8 mouse cellular contexts compared by ENCODE assay signal in the genomic region with DNA sequence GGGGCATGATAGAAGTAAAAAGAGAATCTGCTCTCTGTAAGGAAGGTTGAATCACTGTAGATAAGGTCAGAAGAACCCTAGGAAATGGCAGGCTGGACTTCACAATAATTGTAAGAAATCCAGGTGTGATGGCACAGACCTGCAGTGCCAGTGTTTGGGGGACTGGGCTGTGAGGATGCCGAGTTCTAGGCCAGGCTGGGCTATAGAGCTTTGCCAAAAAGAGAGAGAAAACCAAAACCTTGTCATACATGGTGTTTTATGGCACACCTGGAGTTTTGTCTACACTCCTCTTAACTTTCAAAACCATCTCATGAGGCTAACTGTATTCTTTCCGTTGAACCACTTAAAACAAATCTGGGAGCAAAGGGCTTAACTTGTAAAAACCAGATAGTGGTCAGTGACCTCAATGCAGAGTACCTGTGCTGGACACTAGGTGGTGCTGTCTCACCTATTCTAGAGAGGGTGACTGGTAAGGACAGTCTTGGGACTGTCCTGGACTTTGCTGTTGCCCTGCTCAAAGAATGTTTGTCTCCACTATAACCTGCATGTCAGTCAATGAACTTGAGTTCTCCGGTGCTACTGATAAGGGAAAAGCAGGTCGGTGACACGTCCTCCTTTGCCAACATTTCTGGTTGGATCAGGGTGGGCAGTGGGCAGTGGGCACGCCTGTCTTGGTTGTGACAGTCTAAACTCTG. TPM values are rescaled to one million over a fixed set of nuclear protein-coding genes. Genes with fewer than 3 reads are reported as not detected.
DNase-seq lines count a peak whose midpoint lies in the region; ATAC-seq lines count a peak whose summit lies in the region.

No protein-coding gene starts in this region.

- no peaks in the 10 kb centered on the region for H3K36me3 ChIP-seq in forebrain, embryonic 14.5 days (ENCODE audit: control insufficient read depth, insufficient read depth, low read length)

- no peaks in the 10 kb centered on the region for H3K9me3 ChIP-seq in forebrain, embryonic 14.5 days (replicated peaks; ENCODE audit: control insufficient read depth, low read length)

- H3K9ac ChIP-seq in forebrain, embryonic 14.5 days (ENCODE audit: low read length), result no peak overlapping the region

- ATAC-seq in forebrain, embryonic 14.5 days, result peak; percentile 36
- peak; percentile 84 to 86 for ATAC-seq in hematopoietic stem cell, adult 5-6 weeks (replicated peaks in 1 of 2; ENCODE audit: insufficient read depth in 1 of 2, low FRiP score in 2 of 2, low TSS enrichment in 1 of 2, low read depth in 1 of 2, poor library complexity in 2 of 2, severe bottlenecking in 2 of 2)
- ATAC-seq in megakaryocyte, adult 5-6 weeks (ENCODE audit: poor library complexity, severe bottlenecking), result peak; percentile 88
- no peak for ATAC-seq in activated CD4-positive, CD25-positive, alpha-beta regulatory T cell, adult 4 months

- peak; percentile 7 for DNase-seq in MEL-GATA-1-ER (ENCODE audit: extremely low read depth, low read depth)
- DNase-seq in c-Kit-positive CD71-negative TER-119-negative erythroid progenitor cells, embryonic 14.5 days (ENCODE audit: low read depth), result peak; percentile 48
- DNase-seq in forebrain, embryonic 14.5 days (ENCODE audit: low spot score), result peak; percentile 73
- DNase-seq in layer of hippocampus, postnatal 14 days (ENCODE audit: low spot score in 2 of 2), result peak; percentile 34 to 62
- DNase-seq in right cerebral cortex, postnatal 25 days, result peak; percentile 29

- no peak overlapping the region for H3K4me2 ChIP-seq in forebrain, embryonic 14.5 days (ENCODE audit: low read length)

- WGBS in forebrain, embryonic 14.5 days, result 51% methylated on average over 6 of the region's 6 CpGs

- H3K4me1 ChIP-seq in forebrain, embryonic 14.5 days (ENCODE audit: control insufficient read depth, insufficient read depth, low read length), result peaks cover 30% of the 10 kb centered on the region

- no peak overlapping the region for H3K27ac ChIP-seq in forebrain, embryonic 14.5 days (ENCODE audit: low read depth, low read length)

- no peaks in the 10 kb centered on the region for H3K27me3 ChIP-seq in forebrain, embryonic 14.5 days (replicated peaks; ENCODE audit: control insufficient read depth, insufficient read depth, low read length)

- no peak overlapping the region for H3K4me3 ChIP-seq in forebrain, embryonic 14.5 days (ENCODE audit: low read depth, low read length)

RNA-seq across cellular contexts. Expression of a gene that starts 27.7 kb away (rescaled TPM):
- polyA plus RNA-seq in forebrain, embryonic 14.5 days (2014; fragmentation: Nextera tagmentation; extraction: Ambion mirVana), result 22.7 and 23.7 TPM in 2 replicates
- 1.7 and 3.5 TPM in 2 replicates for total RNA-seq in hematopoietic stem cell, adult 5-6 weeks (2017)
- under 1 TPM; 0.41 to 0.86 TPM for total RNA-seq in layer of hippocampus, postnatal 14 days (2021)
- not detected in 2 replicates for total RNA-seq in megakaryocyte, adult 5-6 weeks (2015)
- total RNA-seq in megakaryocyte, adult 5-6 weeks (2017), result 0.04 TPM in 1 of 2 replicates, not detected in the other
- not detected for polyA plus RNA-seq in activated CD4-positive, CD25-positive, alpha-beta regulatory T cell, adult 4 months (2017; shearing (Covaris generic))

Comparison
In these comparisons a context has a peak if more than half of its experiments do, and no peak if none do; other contexts are left out.
1. DNase-seq: peak in every context shown above with its lines; median percentile 73 in forebrain, embryonic 14.5 days; 48 in c-Kit-positive CD71-negative TER-119-negative erythroid progenitor cells, embryonic 14.5 days; 48 in layer of hippocampus, postnatal 14 days; 29 in right cerebral cortex, postnatal 25 days; 7 in MEL-GATA-1-ER.